Mouse (Mus musculus): ENCODE results near the gene Abcc8.
A peak's percentile ranks its signal among the peaks of the same experiment; 100 is the strongest.

Gene Abcc8

GRCm38 (mm10) chr7:46105484-46105883, 74.3 kb downstream of the Abcc8 start:
- no peak for DNase-seq

GRCm38 (mm10) chr7:46104256-46104915, 75.4 kb downstream of the Abcc8 start:
- DNase-seq = no peak

GRCm38 (mm10) chr7:46103771-46104170, 76.1 kb downstream of the Abcc8 start:
- no peak for DNase-seq

DNA sequence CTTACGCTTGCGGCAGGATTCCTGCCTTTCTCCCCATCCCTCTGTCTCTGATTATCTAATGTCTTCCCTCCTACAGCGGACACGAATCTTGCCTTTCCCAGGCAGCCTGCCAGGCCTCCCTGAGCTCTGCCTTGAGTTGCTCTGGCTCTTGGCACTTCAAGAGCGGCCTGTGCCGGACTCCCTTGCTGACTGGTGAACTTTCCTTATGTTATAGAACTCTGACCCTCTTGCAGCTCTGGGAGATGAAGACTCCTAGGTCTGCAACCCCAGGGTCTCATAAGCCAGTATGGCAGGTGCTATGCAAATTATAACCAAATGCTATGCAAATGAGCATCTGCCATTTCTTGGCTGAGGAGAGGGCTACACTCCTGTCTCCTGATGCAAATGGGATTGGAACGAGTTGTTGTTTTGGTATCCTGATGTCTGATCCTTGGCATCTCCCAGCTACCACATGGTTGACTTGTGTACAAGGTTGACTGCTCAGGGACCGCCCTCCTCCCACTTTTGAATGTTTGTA, 76.7 kb downstream of the Abcc8 start:
- DNase-seq = no peak

- DNase-seq = peak; percentile 85 to 86
Measured at GRCm38 (mm10) chr7:46100563-46100962, 79.3 kb downstream of the Abcc8 start, which contains the start of gene Kcnj11. Gene Kcnj11 (minus strand): TSS chr7:46100764.

DNA sequence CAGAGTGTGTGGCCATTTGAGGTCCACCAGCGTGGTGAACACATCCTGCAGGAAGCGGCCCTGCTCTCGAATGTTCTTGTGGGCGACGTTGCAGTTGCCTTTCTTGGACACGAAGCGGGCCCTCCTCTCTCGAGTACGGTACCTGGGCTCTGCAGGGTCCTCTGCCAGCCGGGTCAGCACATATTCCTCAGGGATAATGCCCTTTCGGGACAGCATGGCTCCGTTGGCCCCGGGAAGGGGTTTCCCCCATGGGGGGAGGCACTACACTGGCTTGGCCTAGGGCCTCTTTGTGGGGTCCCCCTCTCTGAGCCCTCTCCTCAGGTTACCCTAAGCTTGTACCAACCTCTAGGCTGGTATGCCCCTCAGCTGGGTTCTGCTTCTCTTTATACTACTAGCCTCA, 80.2 kb downstream of the Abcc8 start:
- peak in 1 of 2 experiments; percentile 6 for DNase-seq

DNA sequence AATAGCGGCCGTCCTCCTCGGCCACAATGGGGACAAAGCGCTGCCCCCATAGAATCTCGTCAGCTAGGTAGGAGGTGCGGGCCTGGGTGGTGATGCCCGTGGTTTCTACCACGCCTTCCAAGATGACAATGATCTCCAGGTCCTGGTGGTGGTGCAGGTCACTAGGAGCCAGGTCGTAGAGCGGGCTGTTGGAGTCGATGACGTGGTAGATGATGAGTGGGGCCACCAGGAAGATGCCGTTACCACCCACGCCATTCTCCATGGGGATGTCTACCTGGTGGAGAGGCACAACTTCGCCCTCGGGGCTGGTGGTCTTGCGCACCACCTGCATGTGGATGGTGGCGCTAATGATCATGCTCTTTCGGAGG, 80.9 kb downstream of the Abcc8 start:
- DNase-seq = no peak

GRCm38 (mm10) chr7:46098221-46098918, 81.5 kb downstream of the Abcc8 start:
- DNase-seq = no peak

GRCm38 (mm10) chr7:46097319-46097783, 82.5 kb downstream of the Abcc8 start:
- no peak for DNase-seq

GRCm38 (mm10) chr7:46096136-46096535, 83.7 kb downstream of the Abcc8 start:
- DNase-seq = peak; percentile 69 to 71

GRCm38 (mm10) chr7:46092803-46093202, 87.0 kb downstream of the Abcc8 start:
- DNase-seq = no peak

GRCm38 (mm10) chr7:46088241-46088640, 91.6 kb downstream of the Abcc8 start:
- no peak for DNase-seq

DNA sequence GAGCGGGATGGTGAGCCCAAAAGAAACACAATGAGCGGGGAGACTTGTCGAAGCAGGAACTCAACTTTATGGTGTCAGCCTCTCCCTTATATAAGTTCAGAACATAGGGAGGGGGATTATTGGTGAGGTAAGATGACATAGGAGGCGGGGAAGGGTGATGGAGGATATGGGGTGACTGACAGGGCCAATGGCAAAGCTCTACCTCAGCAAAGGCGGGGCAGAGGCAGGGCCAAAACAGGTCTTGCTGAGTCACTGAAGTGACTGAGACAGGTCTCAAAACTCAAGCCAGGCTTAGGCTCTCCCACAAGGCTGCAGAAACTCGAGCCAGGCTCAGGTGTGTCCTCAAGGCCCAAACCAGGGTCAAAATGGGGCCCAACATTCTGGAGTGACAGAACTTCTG, 93.5 kb downstream of the Abcc8 start:
- no peak for DNase-seq

DNA sequence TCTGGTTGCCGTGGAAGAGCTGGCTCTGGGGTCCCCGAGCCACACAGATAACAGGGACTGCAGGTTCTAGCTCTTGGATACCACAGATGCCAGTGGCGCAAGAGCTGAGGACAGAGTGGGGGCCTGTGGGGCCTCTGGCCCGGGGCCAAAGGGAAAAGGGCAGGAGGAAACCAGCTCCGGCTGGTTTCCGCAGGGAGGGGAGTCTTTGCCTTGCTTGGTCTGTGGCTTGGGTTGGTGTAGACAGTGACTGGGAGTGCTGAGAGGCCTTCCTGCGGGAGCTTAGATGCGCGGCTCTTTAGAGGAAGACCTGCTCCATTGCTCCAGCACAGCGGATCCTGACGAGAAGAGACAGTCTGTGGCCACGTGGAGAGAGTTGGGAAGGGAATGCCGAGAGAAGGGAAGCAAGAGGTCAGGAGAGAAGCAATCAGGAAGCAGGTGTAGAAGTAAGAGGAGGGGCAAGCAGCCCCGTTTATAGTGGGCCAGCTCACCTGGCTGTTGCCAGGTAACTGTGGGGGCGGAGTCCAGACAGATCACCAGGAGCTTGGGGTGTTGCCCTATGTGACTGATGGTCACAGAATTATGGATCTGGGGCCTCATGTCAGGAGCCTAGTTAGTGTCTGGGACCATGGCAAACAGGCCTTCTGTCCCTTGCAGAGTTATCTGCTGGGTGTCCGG, 94.9 kb downstream of the Abcc8 start:
- DNase-seq = no peak

GRCm38 (mm10) chr7:46084024-46084423, 95.8 kb downstream of the Abcc8 start:
- no peak for DNase-seq

- no peak for DNase-seq
Measured at GRCm38 (mm10) chr7:46077675-46078074, 102.2 kb downstream of the Abcc8 start.

DNA sequence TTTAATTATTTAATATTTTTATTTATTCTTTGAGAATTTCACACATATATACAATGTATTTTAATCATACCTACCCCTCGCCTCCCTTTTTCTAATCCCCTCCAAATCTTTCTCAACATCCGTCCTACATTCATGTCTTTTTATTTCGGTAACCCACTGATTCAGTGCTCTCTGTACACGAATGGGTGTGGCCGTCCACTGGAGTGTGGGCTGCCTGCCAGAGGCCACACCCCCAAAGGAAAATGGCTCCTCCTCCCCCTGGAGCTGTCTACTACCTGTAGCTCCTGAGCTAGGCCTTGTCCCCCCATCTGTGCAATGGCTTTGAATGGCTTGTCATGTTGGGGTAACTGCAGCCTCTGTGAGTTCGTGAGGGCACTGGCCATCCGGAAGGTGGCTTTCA, 103.0 kb downstream of the Abcc8 start:
- no peak for DNase-seq

GRCm38 (mm10) chr7:46068831-46069230, 111.0 kb downstream of the Abcc8 start:
- DNase-seq = no peak

DNA sequence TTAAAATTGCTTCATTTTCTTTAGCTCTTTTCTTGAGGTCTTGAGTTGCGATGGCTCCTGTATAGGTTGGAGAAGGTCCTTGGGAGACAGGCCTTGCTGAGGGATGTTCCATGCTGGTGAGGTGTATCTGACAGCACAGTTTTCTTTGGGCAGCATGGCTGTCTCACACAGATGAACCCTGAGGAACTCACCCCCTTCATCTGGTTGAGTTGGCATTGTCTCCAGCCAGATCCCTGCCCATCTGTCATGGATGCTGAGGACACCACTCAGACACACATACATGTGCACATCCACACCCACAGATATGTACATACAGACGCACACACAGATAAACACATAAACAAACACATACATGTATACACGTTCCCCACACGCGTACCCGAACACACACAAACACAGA, 116.5 kb downstream of the Abcc8 start:
- no peak for DNase-seq

DNA sequence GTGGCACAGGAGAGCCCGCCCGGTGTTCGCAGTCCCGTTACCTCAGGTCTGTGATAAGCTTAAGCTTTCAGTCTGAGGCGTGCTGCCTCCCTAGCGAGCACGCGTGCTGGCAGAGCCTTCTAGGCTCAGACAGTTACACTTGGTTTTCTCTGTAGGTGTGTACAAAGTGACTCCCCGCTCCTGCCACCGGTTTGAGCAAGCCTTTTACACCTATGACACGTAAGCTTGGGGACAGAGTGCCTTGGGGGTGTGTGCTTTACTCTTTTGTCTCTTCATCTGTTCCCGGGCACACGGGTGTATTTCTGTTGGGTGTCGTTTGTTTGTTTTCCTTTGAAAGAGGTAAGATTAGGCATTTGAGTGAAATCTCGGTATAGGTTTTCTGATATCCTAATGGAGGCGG, 118.2 kb downstream of the Abcc8 start:
- DNase-seq = no peak

- no peak for DNase-seq
Measured at GRCm38 (mm10) chr7:46060688-46061087, 119.1 kb downstream of the Abcc8 start.

GRCm38 (mm10) chr7:46058882-46059281, 121.0 kb downstream of the Abcc8 start:
- DNase-seq = peak; percentile 62 to 68
